Mouse (Mus musculus): Measurements from ENCODE around the gene Svs4. TPM values are rescaled to one million over a fixed set of nuclear protein-coding genes. Genes with fewer than 3 reads are reported as not detected.

Svs4 gene
- polyA plus RNA-seq, 1 experiment: not detected

GRCm38 (mm10) chr2:164228361-164229070 is 49.7 kb downstream of the Svs4 start:
- 73% methylated on average over 8 of the region's 8 CpGs for WGBS
- peak in 1 of 2 experiments; percentile 20 for DNase-seq
- Histone ChIP-seq H3K4me3 (replicated peaks; ENCODE audit: insufficient read depth, low read depth, low read length) (no peak overlapping the region), H3K27ac (ENCODE audit: insufficient read depth, low read length) (no peak overlapping the region), H3K27me3 (ENCODE audit: control insufficient read depth, insufficient read depth, low read length) (no peaks in the 10 kb centered on the region), H3K4me1 (ENCODE audit: control insufficient read depth, insufficient read depth, low read length) (no peaks in the 10 kb centered on the region)
- TF ChIP-seq POLR2A (IDR thresholded peaks at IDR 0.05; ENCODE audit: borderline replicate concordance, insufficient read depth, low read length): no peak
- TF ChIP-seq CTCF (IDR thresholded peaks at IDR 0.05; ENCODE audit: borderline replicate concordance, insufficient read depth, low read depth, low read length): no peak

Other genes starting within 250 kb of the Svs4 start
- gene Stk4, start 208.1 kb downstream of the Svs4 start, polyA plus RNA-seq (2012; rRNA removed): 17.1 and 18.7 TPM in 2 replicates
- gene Tomm34, start 207.3 kb downstream of the Svs4 start, polyA plus RNA-seq (2012; rRNA removed): 66.9 and 71.5 TPM in 2 replicates
- 2.3 TPM in 2 replicates for gene Kcns1, start 107.3 kb downstream of the Svs4 start, polyA plus RNA-seq (2012; rRNA removed)
- gene Wfdc5, start 95.7 kb downstream of the Svs4 start, polyA plus RNA-seq (2012; rRNA removed): not detected in 2 replicates
- 0.15 TPM in 1 of 2 replicates, not detected in the other for gene Wfdc12, start 87.9 kb downstream of the Svs4 start, polyA plus RNA-seq (2012; rRNA removed)
- gene Wfdc15a, start 78.3 kb downstream of the Svs4 start, polyA plus RNA-seq (2012; rRNA removed): not detected in 2 replicates
- not detected in 2 replicates for gene Wfdc15b, start 56.8 kb downstream of the Svs4 start, polyA plus RNA-seq (2012; rRNA removed)
- gene Svs2, start 40.0 kb downstream of the Svs4 start, polyA plus RNA-seq (2012; rRNA removed): not detected in 2 replicates
- not detected in 2 replicates for gene Svs3b, start 21.8 kb downstream of the Svs4 start, polyA plus RNA-seq (2012; rRNA removed)
- not detected in 2 replicates for gene Svs3a, start 10.8 kb upstream of the Svs4 start, polyA plus RNA-seq (2012; rRNA removed)
- not detected in 2 replicates for gene Svs6, start 38.3 kb upstream of the Svs4 start, polyA plus RNA-seq (2012; rRNA removed)
- 0.20 TPM in 1 of 2 replicates, not detected in the other for gene Svs5, start 54.3 kb upstream of the Svs4 start, polyA plus RNA-seq (2012; rRNA removed)
- gene Slpi, start 110.6 kb upstream of the Svs4 start, polyA plus RNA-seq (2012; rRNA removed): 0.80 TPM in 1 of 2 replicates, not detected in the other
- gene Rbpjl, start 124.7 kb upstream of the Svs4 start, polyA plus RNA-seq (2012; rRNA removed): 0.34 and 0.36 TPM in 2 replicates
- gene Matn4, start 126.7 kb upstream of the Svs4 start, polyA plus RNA-seq (2012; rRNA removed): 5.5 and 5.9 TPM in 2 replicates
- 65.7 and 69.5 TPM in 2 replicates for gene Sdc4, start 165.4 kb upstream of the Svs4 start, polyA plus RNA-seq (2012; rRNA removed)
- gene Sys1, start 178.5 kb upstream of the Svs4 start, polyA plus RNA-seq (2012; rRNA removed): 73.7 and 75.4 TPM in 2 replicates
- gene Gm20458, start 182.5 kb upstream of the Svs4 start, polyA plus RNA-seq (2012; rRNA removed): 16.7 and 21.0 TPM in 2 replicates
- gene Trp53tg5, start 195.3 kb upstream of the Svs4 start, polyA plus RNA-seq (2012; rRNA removed): not detected in 2 replicates
- gene Dbndd2, start 207.6 kb upstream of the Svs4 start, polyA plus RNA-seq (2012; rRNA removed): 428 and 462 TPM in 2 replicates
- 103 and 109 TPM in 2 replicates for gene Pigt, start 219.1 kb upstream of the Svs4 start, polyA plus RNA-seq (2012; rRNA removed)

All from cerebellum, adult 2 months (tissue).